Comparison of ENCODE assay signal across 20 mouse cellular contexts in the genomic region with DNA sequence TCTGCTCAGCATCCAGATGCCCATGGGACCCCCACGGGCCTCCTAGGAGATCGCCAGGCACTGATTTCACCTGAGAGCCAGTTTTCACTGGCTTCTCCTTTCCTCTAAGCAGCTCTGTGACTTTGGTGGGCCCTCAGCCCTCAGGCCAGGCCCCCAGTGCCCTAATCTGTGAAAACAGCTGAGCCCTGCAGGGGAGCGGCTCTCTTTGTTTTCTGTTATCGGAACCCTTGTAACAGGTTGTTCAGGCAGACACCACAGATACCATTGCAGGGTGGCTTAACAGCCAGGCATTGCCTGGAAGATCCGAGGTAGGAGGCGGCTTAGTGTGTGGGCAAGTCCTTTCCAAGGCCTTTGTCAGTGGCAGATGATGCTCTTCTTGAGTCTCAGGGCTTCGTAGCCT. TPM values are rescaled to one million over a fixed set of nuclear protein-coding genes. Genes with fewer than 3 reads are reported as not detected.
DNase-seq lines count a peak whose midpoint lies in the region; ATAC-seq lines count a peak whose summit lies in the region.
"Had no signal": no experiment of that assay in that cellular context is flagged by ENCODE, and none has a peak within 500 bp of the region (broad histone marks: within the 10 kb centered on the region; RNA-seq: fewer than 3 reads in every experiment).

No protein-coding gene starts in this region.

- H3K4me2 ChIP-seq in midbrain, embryonic 11.5 days: no peak overlapping the region
- H3K4me2 ChIP-seq in midbrain, embryonic 16.5 days (ENCODE audit: low read length): no peak overlapping the region
- no peak overlapping the region for H3K4me2 ChIP-seq in liver, embryonic 16.5 days (ENCODE audit: low read depth, low read length)
- H3K4me2 ChIP-seq in forebrain, embryonic 14.5 days (ENCODE audit: low read length): no peak overlapping the region
- H3K4me2 ChIP-seq: limb, embryonic 13.5 days; lung, embryonic 14.5 days; midbrain, embryonic 12.5 days had no signal

- H3K9ac ChIP-seq in midbrain, embryonic 11.5 days (ENCODE audit: low read length): no peak overlapping the region
- no peak overlapping the region for H3K9ac ChIP-seq in midbrain, embryonic 16.5 days (ENCODE audit: low read depth, low read length)
- no peak overlapping the region for H3K9ac ChIP-seq in liver, embryonic 16.5 days (ENCODE audit: low read depth, low read length)
- no peak overlapping the region for H3K9ac ChIP-seq in forebrain, embryonic 14.5 days (ENCODE audit: low read length)
- H3K9ac ChIP-seq: limb, embryonic 13.5 days; lung, embryonic 14.5 days; midbrain, embryonic 12.5 days had no signal

- peak overlapping the region; percentile 18; the same call in 1 of the 2 replicates for H3K27ac ChIP-seq in heart, embryonic 10.5 days
- H3K27ac ChIP-seq in midbrain, embryonic 11.5 days (ENCODE audit: low read depth, low read length): no peak overlapping the region
- H3K27ac ChIP-seq in midbrain, embryonic 16.5 days (ENCODE audit: low read length): no peak overlapping the region
- H3K27ac ChIP-seq in liver, embryonic 16.5 days (ENCODE audit: low read length): no peak overlapping the region
- H3K27ac ChIP-seq in forebrain, embryonic 14.5 days (ENCODE audit: low read depth, low read length): no peak overlapping the region
- H3K27ac ChIP-seq: limb, embryonic 13.5 days; midbrain, embryonic 12.5 days had no signal

- DNase-seq in heart, embryonic 10.5 days (ENCODE audit: low spot score): peak; percentile 91
- no peak for DNase-seq in heart, postnatal 25 days (ENCODE audit: low spot score)
- peak; percentile 37 for DNase-seq in midbrain, embryonic 11.5 days (ENCODE audit: low spot score, missing footprints)
- no peak for DNase-seq in forebrain, embryonic 14.5 days (ENCODE audit: low spot score)
- DNase-seq in spleen, postnatal 10 days (ENCODE audit: low spot score in 2 of 2): no peak
- DNase-seq in kidney, postnatal 25 days: no peak
- DNase-seq: adrenal gland, postnatal 14 days; cerebellum, adult 9-10 months; gastrocnemius, postnatal 25 days; heart, postnatal 4 days; kidney, postnatal 36 days; layer of hippocampus, postnatal 36 days; lung, embryonic 14.5 days; lung, postnatal 4 days had no signal

- H3K36me3 ChIP-seq in heart, embryonic 10.5 days: no peaks in the 10 kb centered on the region
- H3K36me3 ChIP-seq in midbrain, embryonic 11.5 days (ENCODE audit: control insufficient read depth, insufficient read depth, low read length): no peaks in the 10 kb centered on the region
- H3K36me3 ChIP-seq in midbrain, embryonic 16.5 days (ENCODE audit: control insufficient read depth, insufficient read depth, low read length): no peaks in the 10 kb centered on the region
- H3K36me3 ChIP-seq in liver, embryonic 16.5 days (ENCODE audit: control insufficient read depth, insufficient read depth): no peaks in the 10 kb centered on the region
- no peaks in the 10 kb centered on the region for H3K36me3 ChIP-seq in forebrain, embryonic 14.5 days (ENCODE audit: control insufficient read depth, insufficient read depth, low read length)
- H3K36me3 ChIP-seq: limb, embryonic 13.5 days; midbrain, embryonic 12.5 days had no signal

- no peaks in the 10 kb centered on the region for H3K9me3 ChIP-seq in heart, embryonic 10.5 days
- H3K9me3 ChIP-seq in midbrain, embryonic 11.5 days (ENCODE audit: control insufficient read depth, low read length): no peaks in the 10 kb centered on the region
- H3K9me3 ChIP-seq in midbrain, embryonic 16.5 days (replicated peaks; ENCODE audit: control insufficient read depth, low read length, poor library complexity, severe bottlenecking): no peaks in the 10 kb centered on the region
- H3K9me3 ChIP-seq in liver, embryonic 16.5 days (replicated peaks; ENCODE audit: control insufficient read depth, low read length): no peaks in the 10 kb centered on the region
- H3K9me3 ChIP-seq in forebrain, embryonic 14.5 days (replicated peaks; ENCODE audit: control insufficient read depth, low read length): no peaks in the 10 kb centered on the region
- H3K9me3 ChIP-seq: midbrain, embryonic 12.5 days had no signal

- intact Hi-C loops in heart, postnatal 25 days (cut with DNase I): no loop called here

- peaks cover 27% of the 10 kb centered on the region for H3K27me3 ChIP-seq in heart, embryonic 10.5 days (ENCODE audit: insufficient read depth, poor library complexity, severe bottlenecking)
- H3K27me3 ChIP-seq in midbrain, embryonic 11.5 days (ENCODE audit: control insufficient read depth, insufficient read depth, low read length): no peaks in the 10 kb centered on the region
- H3K27me3 ChIP-seq in midbrain, embryonic 16.5 days (ENCODE audit: control insufficient read depth, insufficient read depth, low read depth, low read length): no peaks in the 10 kb centered on the region; the same call in 1 of the 2 replicates
- no peaks in the 10 kb centered on the region for H3K27me3 ChIP-seq in liver, embryonic 16.5 days (ENCODE audit: control insufficient read depth, insufficient read depth, low read depth, low read length)
- H3K27me3 ChIP-seq in forebrain, embryonic 14.5 days (replicated peaks; ENCODE audit: control insufficient read depth, insufficient read depth, low read length): no peaks in the 10 kb centered on the region

- 22% methylated on average over 7 of the region's 7 CpGs for WGBS in heart, embryonic 10.5 days
- 39% methylated on average over 7 of the region's 7 CpGs for WGBS in midbrain, embryonic 11.5 days
- 34% methylated on average over 7 of the region's 7 CpGs for WGBS in midbrain, embryonic 16.5 days
- WGBS in liver, embryonic 16.5 days (ENCODE audit: insufficient replicate concordance): 35% methylated on average over 7 of the region's 7 CpGs
- 42% methylated on average over 7 of the region's 7 CpGs for WGBS in forebrain, embryonic 14.5 days

- 0 out of 2 replicates have a peak, but pooled peaks have one; percentile 30 for ATAC-seq in midbrain, embryonic 11.5 days (ENCODE audit: low FRiP score)
- no peak for ATAC-seq in midbrain, embryonic 16.5 days
- ATAC-seq in liver, embryonic 16.5 days (ENCODE audit: low read depth): peak; percentile 78
- no peak for ATAC-seq in forebrain, embryonic 14.5 days
- ATAC-seq: hindbrain, embryonic 16.5 days; intestine, embryonic 16.5 days had no signal

- H3K4me3 ChIP-seq in heart, embryonic 10.5 days: no peak overlapping the region
- no peak overlapping the region for H3K4me3 ChIP-seq in midbrain, embryonic 11.5 days (ENCODE audit: low read depth, low read length)
- no peak overlapping the region for H3K4me3 ChIP-seq in midbrain, embryonic 16.5 days (ENCODE audit: low read depth, low read length)
- H3K4me3 ChIP-seq in liver, embryonic 16.5 days (ENCODE audit: low read depth, low read length): no peak overlapping the region
- no peak overlapping the region for H3K4me3 ChIP-seq in forebrain, embryonic 14.5 days (ENCODE audit: low read depth, low read length)
- H3K4me3 ChIP-seq: limb, embryonic 13.5 days; midbrain, embryonic 12.5 days had no signal

- peaks cover 33% of the 10 kb centered on the region for H3K4me1 ChIP-seq in heart, embryonic 10.5 days
- H3K4me1 ChIP-seq in midbrain, embryonic 11.5 days (ENCODE audit: control insufficient read depth, insufficient read depth, low read length): no peaks in the 10 kb centered on the region
- H3K4me1 ChIP-seq in midbrain, embryonic 16.5 days (ENCODE audit: control insufficient read depth, insufficient read depth, low read length): no peaks in the 10 kb centered on the region
- no peaks in the 10 kb centered on the region; the same call in 1 of the 2 replicates for H3K4me1 ChIP-seq in liver, embryonic 16.5 days (ENCODE audit: control insufficient read depth, low read depth, low read length)
- no peaks in the 10 kb centered on the region for H3K4me1 ChIP-seq in forebrain, embryonic 14.5 days (ENCODE audit: control insufficient read depth, insufficient read depth, low read length)

RNA-seq across cellular contexts. Expression of gene Kcnmb1, which starts 51.8 kb away (rescaled TPM):
- polyA plus RNA-seq in heart, embryonic 10.5 days (2016; fragmentation: Nextera tagmentation; extraction: Ambion mirVana): 6.9 and 10.2 TPM in 2 replicates
- total RNA-seq in heart, postnatal 25 days (2021): 1 to 10 TPM in 1 of 2 experiments, under 1 TPM in 1; 0.70 to 1.1 TPM
- polyA plus RNA-seq in midbrain, embryonic 11.5 days (2014; fragmentation: Nextera tagmentation; extraction: Ambion mirVana): 0.18 and 0.39 TPM in 2 replicates
- 0.20 TPM in 2 replicates for polyA plus RNA-seq in midbrain, embryonic 16.5 days (2015; fragmentation: Nextera tagmentation; extraction: Ambion mirVana)
- 0.06 and 0.09 TPM in 2 replicates for polyA plus RNA-seq in liver, embryonic 16.5 days (2015; fragmentation: Nextera tagmentation; extraction: Ambion mirVana)
- polyA plus RNA-seq in forebrain, embryonic 14.5 days (2014; fragmentation: Nextera tagmentation; extraction: Ambion mirVana): 0.09 and 0.22 TPM in 2 replicates

Comparison
In these comparisons a context has a peak if more than half of its experiments do, and no peak if none do; other contexts are left out.
1. DNase-seq: peak in heart, embryonic 10.5 days (single experiment) and midbrain, embryonic 11.5 days (single experiment); none in heart, postnatal 25 days (single experiment), forebrain, embryonic 14.5 days (single experiment), spleen, postnatal 10 days (0 of 2) and kidney, postnatal 25 days (0 of 2).
2. ATAC-seq: peak in midbrain, embryonic 11.5 days (single experiment) and liver, embryonic 16.5 days (single experiment); none in midbrain, embryonic 16.5 days (single experiment) and forebrain, embryonic 14.5 days (single experiment).